Mouse (Mus musculus): ENCODE data around the gene Pdcd1. TPM values are rescaled to one million over a fixed set of nuclear protein-coding genes. Genes with fewer than 3 reads are reported as not detected.
A peak's percentile ranks its signal among the peaks of the same experiment; 100 is the strongest.
"Not testable (repeated sequence)": the region's sequence is repeated elsewhere in the genome, so short reads cannot be mapped to it uniquely, and the experiment has no call there.

Pdcd1 gene
- total and polyA plus RNA-seq, 3 experiments: 0.06 TPM; not detected in 2

- TF ChIP-seq EP300 (IDR thresholded peaks at IDR 0.05; ENCODE audit: insufficient read depth, low read depth, low read length) (no peak), CTCF (IDR thresholded peaks at IDR 0.05) (no peak), POLR2A (IDR thresholded peaks at IDR 0.05; ENCODE audit: insufficient read depth, low read depth, low read length) (no peak)
- H3K4me1 ChIP-seq (ENCODE audit: control insufficient read depth, insufficient read depth, low read length): no peaks in the 10 kb centered on the region
- H3K79me2 ChIP-seq (replicated peaks; ENCODE audit: control insufficient read depth, insufficient read depth, low read length): no peaks in the 10 kb centered on the region
- H3K9ac ChIP-seq (ENCODE audit: low read depth, low read length): no peak within 1 kb of the TSS
- no peak for DNase-seq
- intact Hi-C loops (cut with DNase I): no loop called here
- no peak within 1 kb of the TSS for H3K27ac ChIP-seq
- H3K4me3 ChIP-seq: no peak within 1 kb of the TSS
- no peaks in the 10 kb centered on the region for H3K36me3 ChIP-seq (ENCODE audit: control insufficient read depth, insufficient read depth, low read length)
- H3K27me3 ChIP-seq (ENCODE audit: control insufficient read depth, insufficient read depth, low read length): no peaks in the 10 kb centered on the region
- WGBS: 86% methylated on average over 6 of the region's 6 CpGs
Measured at GRCm38 (mm10) chr1:94020151-94020550, 32.2 kb downstream of the Pdcd1 start, which contains the start of gene Neu4. TSS of gene Neu4 (plus strand) at chr1:94020451.

- no peak for TF ChIP-seq POLR2A (IDR thresholded peaks at IDR 0.05; ENCODE audit: insufficient read depth, low read depth, low read length)
- peak; percentile 49 for TF ChIP-seq CTCF (IDR thresholded peaks at IDR 0.05)
- Histone ChIP-seq H3K27ac (no peak overlapping the region), H3K79me2 (replicated peaks; ENCODE audit: control insufficient read depth, insufficient read depth, low read length) (no peaks in the 10 kb centered on the region), H3K4me1 (ENCODE audit: control insufficient read depth, insufficient read depth, low read length) (no peaks in the 10 kb centered on the region), H3K9ac (ENCODE audit: low read depth, low read length) (no peak overlapping the region), H3K4me3 (no peak overlapping the region), H3K36me3 (ENCODE audit: control insufficient read depth, insufficient read depth, low read length) (no peaks in the 10 kb centered on the region), H3K27me3 (ENCODE audit: control insufficient read depth, insufficient read depth, low read length) (no peaks in the 10 kb centered on the region)
- WGBS: 64% methylated on average over 3 of the region's 3 CpGs
- no peak for DNase-seq
- intact Hi-C loops (cut with DNase I): no loop called here
Measured at GRCm38 (mm10) chr1:94011643-94012042, 40.7 kb downstream of the Pdcd1 start.

- H3K4me1 ChIP-seq (ENCODE audit: control insufficient read depth, insufficient read depth, low read length); H3K9ac ChIP-seq (ENCODE audit: low read depth, low read length); H3K79me2 ChIP-seq (replicated peaks; ENCODE audit: control insufficient read depth, insufficient read depth, low read length); DNase-seq; H3K27me3 ChIP-seq (ENCODE audit: control insufficient read depth, insufficient read depth, low read length); H3K36me3 ChIP-seq (ENCODE audit: control insufficient read depth, insufficient read depth, low read length); intact Hi-C loops (cut with DNase I); H3K4me3 ChIP-seq; H3K27ac ChIP-seq: not testable (repeated sequence)
- 87% methylated on average over 15 of the region's 19 CpGs for WGBS
Measured at GRCm38 (mm10) chr1:94008826-94009225, 43.5 kb downstream of the Pdcd1 start.

- intact Hi-C loops (cut with DNase I); H3K27ac ChIP-seq; H3K36me3 ChIP-seq (ENCODE audit: control insufficient read depth, insufficient read depth, low read length); H3K4me3 ChIP-seq; DNase-seq; H3K4me1 ChIP-seq (ENCODE audit: control insufficient read depth, insufficient read depth, low read length); H3K79me2 ChIP-seq (replicated peaks; ENCODE audit: control insufficient read depth, insufficient read depth, low read length); H3K9ac ChIP-seq (ENCODE audit: low read depth, low read length); H3K27me3 ChIP-seq (ENCODE audit: control insufficient read depth, insufficient read depth, low read length): not testable (repeated sequence)
- WGBS: 54% methylated on average over 2 of the region's 2 CpGs
Measured at GRCm38 (mm10) chr1:94005954-94006506, 46.3 kb downstream of the Pdcd1 start.

GRCm38 (mm10) chr1:94001023-94001422 lies 51.3 kb downstream of the Pdcd1 start:
- intact Hi-C loops (cut with DNase I): no loop called here
- no peak for TF ChIP-seq EP300 (IDR thresholded peaks at IDR 0.05; ENCODE audit: insufficient read depth, low read depth, low read length)
- TF ChIP-seq POLR2A (IDR thresholded peaks at IDR 0.05; ENCODE audit: insufficient read depth, low read depth, low read length): no peak
- no peak for TF ChIP-seq CTCF (IDR thresholded peaks at IDR 0.05)
- Histone ChIP-seq H3K4me3 (no peak overlapping the region), H3K4me1 (ENCODE audit: control insufficient read depth, insufficient read depth, low read length) (no peaks in the 10 kb centered on the region), H3K9ac (ENCODE audit: low read depth, low read length) (no peak overlapping the region), H3K27ac (no peak overlapping the region), H3K36me3 (ENCODE audit: control insufficient read depth, insufficient read depth, low read length) (no peaks in the 10 kb centered on the region), H3K27me3 (ENCODE audit: control insufficient read depth, insufficient read depth, low read length) (no peaks in the 10 kb centered on the region), H3K79me2 (replicated peaks; ENCODE audit: control insufficient read depth, insufficient read depth, low read length) (no peaks in the 10 kb centered on the region)
- DNase-seq: no peak
- 72% methylated on average over 2 of the region's 2 CpGs for WGBS

GRCm38 (mm10) chr1:93991491-93991890 lies 60.9 kb downstream of the Pdcd1 start:
- not testable (repeated sequence) for H3K27me3 ChIP-seq (ENCODE audit: control insufficient read depth, insufficient read depth, low read length); H3K4me1 ChIP-seq (ENCODE audit: control insufficient read depth, insufficient read depth, low read length); H3K27ac ChIP-seq; H3K79me2 ChIP-seq (replicated peaks; ENCODE audit: control insufficient read depth, insufficient read depth, low read length); H3K36me3 ChIP-seq (ENCODE audit: control insufficient read depth, insufficient read depth, low read length); H3K9ac ChIP-seq (ENCODE audit: low read depth, low read length); H3K4me3 ChIP-seq; DNase-seq
- intact Hi-C loops (cut with DNase I): loop anchor here (10.0 kb wide), 1 partner anchor 137 kb away; no protein-coding TSS in a partner anchor
- 75% methylated on average over 3 of the region's 3 CpGs for WGBS

- not testable (repeated sequence) for H3K27me3 ChIP-seq (ENCODE audit: control insufficient read depth, insufficient read depth, low read length); H3K4me1 ChIP-seq (ENCODE audit: control insufficient read depth, insufficient read depth, low read length); H3K27ac ChIP-seq; H3K36me3 ChIP-seq (ENCODE audit: control insufficient read depth, insufficient read depth, low read length); H3K79me2 ChIP-seq (replicated peaks; ENCODE audit: control insufficient read depth, insufficient read depth, low read length); H3K4me3 ChIP-seq; DNase-seq; H3K9ac ChIP-seq (ENCODE audit: low read depth, low read length)
- intact Hi-C loops (cut with DNase I): loop anchor here (10.0 kb wide), 1 partner anchor 136 kb away; no protein-coding TSS in a partner anchor
- 67% methylated on average over 2 of the region's 2 CpGs for WGBS
Measured at GRCm38 (mm10) chr1:93991068-93991467, 61.3 kb downstream of the Pdcd1 start.

GRCm38 (mm10) chr1:93990209-93990608 lies 62.1 kb downstream of the Pdcd1 start, which contains the start of gene Gal3st2c:
TSS of gene Gal3st2c (plus strand) at chr1:93990509.
- H3K4me3 ChIP-seq; H3K79me2 ChIP-seq (replicated peaks; ENCODE audit: control insufficient read depth, insufficient read depth, low read length); H3K27ac ChIP-seq; H3K36me3 ChIP-seq (ENCODE audit: control insufficient read depth, insufficient read depth, low read length); DNase-seq; H3K4me1 ChIP-seq (ENCODE audit: control insufficient read depth, insufficient read depth, low read length); H3K27me3 ChIP-seq (ENCODE audit: control insufficient read depth, insufficient read depth, low read length); H3K9ac ChIP-seq (ENCODE audit: low read depth, low read length): not testable (repeated sequence)
- WGBS: 92% methylated on average over 8 of the region's 8 CpGs
- intact Hi-C loops (cut with DNase I): loop anchor here (10.0 kb wide), 1 partner anchor 135 kb away; no protein-coding TSS in a partner anchor
